Mouse (Mus musculus) midbrain, embryonic 13.5 days (tissue): ENCODE results near the gene Eps15. TPM values are rescaled to one million over a fixed set of nuclear protein-coding genes. Genes with fewer than 3 reads are reported as not detected.
A peak's percentile ranks its signal among the peaks of the same experiment; 100 is the strongest.
"Not testable (repeated sequence)": the region's sequence is repeated elsewhere in the genome, so short reads cannot be mapped to it uniquely, and the experiment has no call there.

Source experiments
- ATAC-seq: fragments of 200-750 bp; cut with Nextera tagmentation; 2 replicates; pipeline ENCODE4 v1.8.0; 2017; ENCODE audit warnings: mild to moderate bottlenecking, moderate TSS enrichment, moderate library complexity
- H3K27ac ChIP-seq: fragments of 300-500 bp; sonication (generic); 2 replicates; pipeline ENCODE4 v1.5.1; 2015; ENCODE audit warnings: inconsistent platforms, mild to moderate bottlenecking, moderate library complexity
- H3K27me3 ChIP-seq: fragments of 300-500 bp; sonication (generic); 2 replicates; pipeline ENCODE4 v1.6.1; 2015; ENCODE audit warnings: mild to moderate bottlenecking, inconsistent platforms
- H3K36me3 ChIP-seq: fragments of 300-500 bp; sonication (generic); 2 replicates; pipeline ENCODE4 v1.6.1; 2015; ENCODE audit warnings: mild to moderate bottlenecking, inconsistent platforms
- H3K4me1 ChIP-seq: fragments of 300-500 bp; sonication (generic); replicated peaks from 2 replicates; pipeline ENCODE4 v1.6.1; 2015; ENCODE audit warnings: inconsistent platforms
- H3K4me2 ChIP-seq: fragments of 300-500 bp; sonication (generic); replicated peaks from 2 replicates; pipeline ENCODE4 v1.6.1; 2015; ENCODE audit warnings: moderate library complexity, mild to moderate bottlenecking, inconsistent platforms
- H3K4me3 ChIP-seq: fragments of 300-500 bp; sonication (generic); replicated peaks from 2 replicates; pipeline ENCODE4 v1.5.1; 2015; ENCODE audit warnings: mild to moderate bottlenecking, inconsistent platforms
- H3K9ac ChIP-seq: fragments of 300-500 bp; sonication (generic); replicated peaks from 2 replicates; pipeline ENCODE4 v1.6.1; 2015; ENCODE audit warnings: mild to moderate bottlenecking, inconsistent platforms
- H3K9me3 ChIP-seq: fragments of 300-500 bp; sonication (generic); 2 replicates; pipeline ENCODE4 v1.6.1; 2016; ENCODE audit warnings: mild to moderate bottlenecking, inconsistent platforms
- WGBS: fragments of 180-500 bp; shearing (Covaris S2); methylation state at CpG from one replicate; pipeline ENCODE4 v1.1.7; 2015; 5-methylcytosine and 5-hydroxymethylcytosine counted together
- polyA plus RNA-seq: library from polyadenylated mRNA; unstranded; fragments of >200 nt; fragmentation: Nextera tagmentation; extraction: Ambion mirVana; gene quantifications from 2 replicates; pipeline ENCODE4 v1.2.1, GENCODE M21; 2015

The Eps15 gene
- polyA plus RNA-seq, 1 experiment from 2014 or later: 53.8 TPM

DNA sequence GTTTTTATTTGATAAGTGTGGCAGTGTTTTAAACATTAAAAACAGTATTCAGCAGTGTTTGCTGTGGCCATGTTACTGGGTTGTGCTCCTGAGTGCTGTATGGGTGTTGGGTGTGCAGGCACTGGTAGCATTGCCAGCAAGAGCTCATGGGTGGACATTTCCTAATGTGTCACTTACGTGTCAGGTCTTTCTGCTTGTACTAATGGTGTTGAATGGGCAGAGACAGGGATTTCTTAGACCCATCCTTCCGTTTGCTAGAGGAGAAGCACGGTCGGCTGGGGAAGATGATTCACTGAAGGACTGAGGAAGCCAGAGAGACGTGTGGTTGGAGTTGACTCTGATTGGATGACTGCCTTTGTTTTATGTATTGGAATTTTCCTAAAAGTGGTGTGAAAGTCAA lies 63.8 kb downstream of the Eps15 start:
- peak; percentile 71 for ATAC-seq

DNA sequence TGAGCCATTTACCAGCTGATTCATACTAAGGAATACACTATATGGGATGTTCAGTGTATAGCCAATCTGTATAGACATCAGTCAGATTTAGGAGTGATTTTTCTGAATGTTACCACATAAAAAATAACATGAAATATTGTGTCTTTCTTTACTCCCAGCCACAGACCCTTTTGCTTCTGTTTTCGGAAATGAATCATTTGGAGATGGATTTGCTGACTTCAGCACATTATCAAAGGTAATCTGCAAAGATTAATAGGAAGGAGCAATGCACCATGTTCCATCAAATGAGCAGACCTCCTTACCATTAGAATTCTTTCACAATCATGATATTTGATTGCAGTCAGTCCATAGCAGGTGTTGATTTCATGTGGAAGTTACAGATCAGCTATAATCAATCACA lies 98.0 kb downstream of the Eps15 start:
- Histone ChIP-seq H3K4me3 (no peak overlapping the region), H3K9ac (no peak overlapping the region), H3K27ac (no peak overlapping the region), H3K36me3 (peaks cover 66% of the 10 kb centered on the region), H3K4me2 (no peak overlapping the region), H3K9me3 (no peaks in the 10 kb centered on the region), H3K27me3 (no peaks in the 10 kb centered on the region), H3K4me1 (no peaks in the 10 kb centered on the region)
- WGBS: 91% methylated on average over 1 of the region's 1 CpGs
- ATAC-seq: no peak

More for the DNA sequence above, 63.8 kb downstream of the Eps15 start:
- H3K4me1 ChIP-seq: 0 out of 2 replicates have a peak, but pooled peaks cover 17% of the 10 kb centered on the region
- peak overlapping the region; percentile 73 for H3K27ac ChIP-seq
- peak overlapping the region; percentile 53 for H3K4me3 ChIP-seq
- WGBS: 43% methylated on average over 5 of the region's 5 CpGs
- H3K9me3 ChIP-seq: no peaks in the 10 kb centered on the region
- H3K36me3 ChIP-seq: no peaks in the 10 kb centered on the region
- H3K9ac ChIP-seq: peak overlapping the region; percentile 71
- no peaks in the 10 kb centered on the region for H3K27me3 ChIP-seq
- peak overlapping the region; percentile 59 for H3K4me2 ChIP-seq

DNA sequence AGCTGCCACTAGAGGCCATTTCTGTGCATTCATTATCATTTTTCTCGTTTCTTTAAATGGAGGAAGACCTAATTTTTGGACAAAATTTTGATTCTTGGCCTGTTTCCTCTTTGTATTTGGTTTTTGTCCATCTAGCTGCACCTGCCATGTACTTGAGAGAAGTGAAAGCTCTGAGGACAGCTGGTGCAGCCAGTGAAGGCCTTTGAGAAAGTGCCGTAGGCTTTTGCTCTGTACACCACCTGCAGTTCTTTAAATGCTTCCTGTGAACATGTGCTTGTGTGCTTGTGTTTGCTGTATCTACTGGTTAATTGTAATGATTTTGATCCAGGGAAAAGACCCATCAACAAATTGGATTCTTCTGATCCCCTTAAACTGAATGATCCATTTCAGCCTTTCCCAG lies 102.4 kb downstream of the Eps15 start:
- Histone ChIP-seq H3K4me3 (no peak overlapping the region), H3K36me3 (peaks cover 33% of the 10 kb centered on the region)
- 67% methylated on average over 2 of the region's 2 CpGs for WGBS

DNA sequence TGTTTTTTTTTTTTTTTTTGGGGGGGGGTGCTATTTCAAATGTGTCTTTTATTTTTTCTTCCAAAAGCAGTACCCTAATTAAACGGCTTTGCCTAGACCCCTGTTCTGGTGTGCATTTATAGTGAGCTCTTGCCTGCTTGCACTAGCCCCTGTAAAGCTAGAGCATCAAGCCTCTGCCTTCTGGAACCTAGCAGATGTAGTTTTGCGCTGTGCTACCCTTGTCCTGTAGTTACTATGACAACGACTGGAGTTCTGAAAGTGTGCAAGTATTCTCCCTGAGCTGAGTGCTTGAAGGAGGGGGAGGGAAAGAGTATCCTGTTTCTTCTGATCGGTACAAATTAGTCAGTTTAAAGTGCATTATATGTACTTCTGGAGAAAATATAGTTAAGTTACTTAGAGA lies 105.5 kb downstream of the Eps15 start:
- Histone ChIP-seq H3K4me2 (no peak overlapping the region), H3K27me3 (no peaks in the 10 kb centered on the region), H3K4me1 (0 out of 2 replicates have a peak, but pooled peaks cover 5% of the 10 kb centered on the region), H3K9ac (no peak overlapping the region), H3K9me3 (no peaks in the 10 kb centered on the region), H3K36me3 (peaks cover 24% of the 10 kb centered on the region), H3K27ac (no peak overlapping the region), H3K4me3 (no peak overlapping the region)
- WGBS: 18% methylated on average over 4 of the region's 4 CpGs
- peak; percentile 69; the same call in 1 of the 2 replicates for ATAC-seq

More for the DNA sequence above, 102.4 kb downstream of the Eps15 start:
- Histone ChIP-seq H3K4me1 (0 out of 2 replicates have a peak, but pooled peaks cover 5% of the 10 kb centered on the region), H3K9me3 (no peaks in the 10 kb centered on the region), H3K27me3 (no peaks in the 10 kb centered on the region), H3K27ac (no peak overlapping the region), H3K4me2 (no peak overlapping the region), H3K9ac (no peak overlapping the region)
- no peak for ATAC-seq

DNA sequence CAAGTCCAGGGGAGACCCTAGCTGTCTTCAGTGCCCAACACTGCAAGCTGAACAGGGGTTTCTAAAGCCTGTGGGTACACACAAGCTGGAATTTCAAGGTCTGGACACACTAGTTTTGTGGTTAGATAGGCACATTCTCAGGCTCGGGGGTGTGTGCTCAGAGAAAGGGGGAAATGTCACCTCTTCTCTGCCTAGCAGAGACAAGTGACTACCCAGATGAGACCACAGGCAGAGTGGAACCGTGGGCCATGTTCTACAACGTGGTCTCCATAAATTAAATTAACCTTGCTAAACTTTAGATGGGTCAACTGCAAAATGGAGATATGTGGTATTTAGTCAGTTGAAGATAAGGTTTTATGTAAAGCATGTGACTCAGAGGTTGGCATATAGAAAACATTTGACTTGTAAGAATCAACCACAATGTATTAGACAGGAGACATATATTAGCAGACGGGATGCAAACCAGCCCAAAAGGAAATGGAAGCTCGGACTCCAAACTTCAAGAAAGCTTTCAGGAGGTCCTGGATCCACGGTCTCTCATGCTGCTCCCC lies 113.2 kb downstream of the Eps15 start:
- Histone ChIP-seq H3K27me3 (no peaks in the 10 kb centered on the region), H3K9me3 (no peaks in the 10 kb centered on the region), H3K4me1 (peaks cover 6% of the 10 kb centered on the region), H3K9ac (no peak overlapping the region), H3K27ac (no peak overlapping the region), H3K4me2 (no peak overlapping the region), H3K4me3 (no peak overlapping the region), H3K36me3 (peaks cover 10% of the 10 kb centered on the region; the same call in 1 of the 2 replicates)
- ATAC-seq: no peak
- 88% methylated on average over 6 of the region's 6 CpGs for WGBS

DNA sequence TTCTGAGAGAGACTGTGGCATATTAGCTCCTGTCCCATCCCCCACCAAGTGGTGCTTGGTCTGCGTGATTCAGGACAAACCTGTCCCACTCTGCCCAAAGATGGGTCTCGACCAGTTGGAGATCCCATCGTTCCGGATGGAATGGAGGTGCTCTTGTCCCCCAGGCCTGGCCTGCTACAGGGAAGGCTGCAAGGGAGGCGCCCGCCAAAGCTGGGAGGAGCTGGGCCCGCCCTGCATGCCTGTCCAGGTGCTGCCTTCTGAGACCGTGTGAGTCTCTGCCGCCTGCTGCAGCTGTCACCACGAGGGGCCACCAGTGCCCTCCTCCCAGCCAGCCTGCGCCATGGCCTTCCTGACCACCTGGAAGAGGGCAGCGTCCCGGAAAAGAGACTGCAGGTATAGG lies 113.8 kb downstream of the Eps15 start:
- H3K4me2 ChIP-seq: peak overlapping the region; percentile 36
- WGBS: 15% methylated on average over 13 of the region's 13 CpGs

DNA sequence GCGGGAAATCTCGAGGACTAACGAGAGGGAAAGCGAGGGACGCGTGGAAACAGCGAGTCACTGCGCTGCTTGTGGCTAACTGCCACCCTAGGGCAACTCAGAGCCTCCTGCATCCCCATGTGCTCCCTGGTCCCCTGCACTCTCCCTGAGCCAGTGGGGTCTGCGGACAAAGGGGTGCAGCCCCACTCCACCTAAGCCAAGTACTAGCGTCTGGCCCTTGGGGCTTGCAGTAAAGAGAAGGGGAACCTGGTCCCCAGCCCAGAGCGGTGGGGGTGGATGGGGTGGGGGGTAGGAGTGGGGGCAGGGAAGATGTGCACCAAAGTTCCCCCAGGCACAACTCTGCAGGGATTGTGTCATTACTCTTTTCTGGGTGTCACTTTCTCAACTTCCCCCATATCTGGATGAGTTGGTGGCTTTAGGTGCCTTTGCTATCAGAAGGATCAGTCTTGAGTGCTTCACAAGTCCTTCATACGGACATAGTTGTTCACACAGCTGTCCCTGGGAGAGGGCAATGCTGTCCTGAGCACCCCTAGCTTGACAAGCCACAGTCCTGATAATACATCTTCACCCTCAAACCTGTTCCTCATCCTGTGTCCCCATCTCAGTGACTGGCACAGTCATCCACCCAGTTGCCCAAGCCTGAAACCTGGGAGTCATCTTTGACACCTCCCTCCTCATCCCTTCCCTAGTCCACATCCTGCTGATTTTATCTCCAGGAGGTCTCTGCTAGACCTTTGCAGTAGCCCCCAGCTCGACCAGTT lies 114.4 kb downstream of the Eps15 start:
- Histone ChIP-seq H3K4me1 (peaks cover 6% of the 10 kb centered on the region), H3K27ac (no peak overlapping the region), H3K27me3 (no peaks in the 10 kb centered on the region), H3K4me3 (peak overlapping the region; percentile 14; the same call in 1 of the 2 replicates), H3K4me2 (peak overlapping the region; percentile 36), H3K36me3 (0 out of 2 replicates have a peak, but pooled peaks cover 3% of the 10 kb centered on the region), H3K9me3 (no peaks in the 10 kb centered on the region), H3K9ac (peak overlapping the region; percentile 19; the same call in 1 of the 2 replicates)
- ATAC-seq: peak; percentile 66
- WGBS: 33% methylated on average over 13 of the region's 13 CpGs

More for the DNA sequence above, 113.8 kb downstream of the Eps15 start:
- H3K4me1 ChIP-seq: peaks cover 6% of the 10 kb centered on the region
- peaks cover 8% of the 10 kb centered on the region; the same call in 1 of the 2 replicates for H3K36me3 ChIP-seq
- ATAC-seq: peak; percentile 55
- peak overlapping the region; percentile 14; the same call in 1 of the 2 replicates for H3K4me3 ChIP-seq
- H3K9me3 ChIP-seq: no peaks in the 10 kb centered on the region
- peak overlapping the region; percentile 19; the same call in 1 of the 2 replicates for H3K9ac ChIP-seq
- H3K27ac ChIP-seq: no peak overlapping the region
- no peaks in the 10 kb centered on the region for H3K27me3 ChIP-seq

DNA sequence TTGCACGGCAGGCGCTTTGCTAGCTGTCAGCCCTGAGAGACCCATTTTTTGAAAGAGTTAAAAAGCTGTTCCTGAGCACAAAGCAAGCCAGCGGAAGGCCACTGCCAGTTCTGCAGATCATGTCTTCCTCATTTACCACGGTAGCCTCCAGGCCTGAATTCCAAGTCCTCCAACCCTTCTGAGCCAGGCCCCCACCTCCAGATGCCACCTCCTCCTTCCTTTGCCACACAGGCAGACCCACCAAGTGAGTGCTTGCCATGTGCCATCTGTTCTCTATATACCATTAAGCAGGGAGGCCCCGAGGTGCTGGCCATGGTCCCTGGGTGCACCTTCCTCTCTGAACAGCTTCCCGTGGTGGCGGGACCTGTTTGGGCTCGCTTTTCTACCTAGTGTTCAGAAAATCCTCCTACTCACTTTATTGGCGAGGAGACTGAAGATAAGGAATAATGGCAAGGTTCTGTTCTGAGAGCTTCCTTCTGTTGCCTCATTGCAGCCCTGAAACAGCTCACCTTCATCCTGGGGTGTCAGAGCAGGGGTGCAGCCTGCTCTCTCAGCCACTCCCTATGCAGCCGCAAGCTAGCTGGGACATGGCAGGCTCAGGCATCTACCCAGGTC lies 120.4 kb downstream of the Eps15 start:
- ATAC-seq: no peak
- Histone ChIP-seq H3K4me3 (no peak overlapping the region), H3K4me2 (no peak overlapping the region), H3K27ac (no peak overlapping the region), H3K4me1 (no peaks in the 10 kb centered on the region), H3K27me3 (no peaks in the 10 kb centered on the region), H3K36me3 (no peaks in the 10 kb centered on the region), H3K9me3 (no peaks in the 10 kb centered on the region), H3K9ac (no peak overlapping the region)
- 78% methylated on average over 10 of the region's 10 CpGs for WGBS

DNA sequence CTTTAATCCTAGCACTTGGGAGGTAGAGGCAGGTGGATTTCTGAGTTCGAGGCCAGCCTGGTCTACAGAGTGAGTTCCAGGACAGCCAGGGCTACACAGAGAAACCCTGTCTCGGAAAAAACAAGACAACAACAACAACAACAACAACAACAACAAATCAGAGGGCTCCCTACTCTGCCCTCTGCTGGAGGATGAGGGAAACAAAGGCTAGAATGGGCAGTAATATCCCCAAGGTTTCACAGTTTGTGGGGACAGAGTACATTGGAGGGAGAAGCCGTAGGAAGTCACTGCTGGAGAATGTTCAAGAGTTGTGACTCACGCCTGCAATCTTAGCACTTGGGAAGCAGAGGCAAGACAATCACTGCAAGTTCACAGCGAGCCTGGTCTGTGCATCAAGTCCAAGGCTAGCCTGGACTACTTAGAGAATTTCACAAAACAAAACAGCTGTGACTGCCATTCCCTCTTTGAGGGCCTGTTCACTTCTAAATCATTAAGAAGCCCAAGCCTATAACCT lies 121.2 kb downstream of the Eps15 start:
- Histone ChIP-seq H3K27ac (no peak overlapping the region), H3K4me1 (peaks cover 7% of the 10 kb centered on the region), H3K4me3 (no peak overlapping the region), H3K27me3 (no peaks in the 10 kb centered on the region), H3K36me3 (no peaks in the 10 kb centered on the region), H3K9ac (no peak overlapping the region), H3K9me3 (no peaks in the 10 kb centered on the region), H3K4me2 (no peak overlapping the region)
- 76% methylated on average over 5 of the region's 5 CpGs for WGBS
- no peak for ATAC-seq

DNA sequence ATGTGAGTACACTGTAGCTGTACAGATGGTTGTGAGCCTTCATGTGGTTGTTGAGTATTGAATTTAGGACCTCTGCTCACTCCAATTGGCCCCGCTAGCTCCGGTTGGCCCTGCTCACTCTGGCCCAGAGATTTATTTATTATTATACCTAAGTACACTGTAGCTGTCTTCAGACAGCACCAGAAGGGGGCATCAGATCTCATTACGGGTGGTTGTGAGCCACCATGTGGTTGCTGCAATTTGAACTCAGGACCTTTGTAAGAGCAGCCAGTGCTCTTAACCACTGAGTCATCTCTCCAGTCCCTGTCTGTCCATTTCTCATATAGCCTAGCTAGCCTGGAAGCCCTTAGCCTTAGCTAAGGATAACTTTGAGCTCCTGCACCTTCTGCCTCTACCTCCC lies 124.8 kb downstream of the Eps15 start:
- not testable (repeated sequence) for H3K4me3 ChIP-seq, H3K27ac ChIP-seq, H3K9ac ChIP-seq, H3K9me3 ChIP-seq, H3K27me3 ChIP-seq, ATAC-seq, H3K36me3 ChIP-seq, H3K4me2 ChIP-seq
- 85% methylated on average over 3 of the region's 3 CpGs for WGBS
- peaks cover 16% of the 10 kb centered on the region for H3K4me1 ChIP-seq

DNA sequence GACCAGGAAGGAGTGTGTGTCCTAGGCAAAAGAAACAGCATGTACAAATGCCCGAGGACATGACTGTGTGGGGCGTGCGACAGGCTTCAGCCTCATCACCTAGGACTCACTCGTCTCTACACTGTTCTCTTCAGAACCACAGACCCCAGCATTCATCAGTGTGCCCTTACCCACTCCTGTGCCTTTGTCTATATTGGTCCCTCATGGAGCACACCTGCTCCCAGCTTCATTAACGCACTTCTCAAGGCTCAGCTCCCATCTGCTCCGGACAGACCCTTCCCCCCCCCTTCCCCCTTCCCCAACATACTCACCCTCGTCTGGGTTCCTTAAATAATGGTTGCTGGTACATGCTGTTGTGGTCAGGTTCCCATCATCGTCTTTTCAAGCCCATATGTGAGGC lies 125.3 kb downstream of the Eps15 start:
- peak overlapping the region; percentile 98; the same call in 1 of the 2 replicates for H3K4me2 ChIP-seq
- 0 out of 2 replicates have a peak overlapping the region, but pooled peaks have one; percentile 10 for H3K27ac ChIP-seq
- H3K36me3 ChIP-seq: no peaks in the 10 kb centered on the region
- H3K9me3 ChIP-seq: no peaks in the 10 kb centered on the region
- H3K4me3 ChIP-seq: no peak overlapping the region
- no peak overlapping the region for H3K9ac ChIP-seq
- 42% methylated on average over 8 of the region's 8 CpGs for WGBS
- ATAC-seq: peak; percentile 55
- H3K27me3 ChIP-seq: peaks cover 8% of the 10 kb centered on the region; the same call in 1 of the 2 replicates
- H3K4me1 ChIP-seq: peaks cover 16% of the 10 kb centered on the region
